Mouse (Mus musculus) heart, embryonic 12.5 days (tissue): ENCODE data around the gene Olfr971. TPM values are rescaled to one million over a fixed set of nuclear protein-coding genes. Genes with fewer than 3 reads are reported as not detected.
"Not testable (repeated sequence)": the region's sequence is repeated elsewhere in the genome, so short reads cannot be mapped to it uniquely, and the experiment has no call there.

ENCODE experiments used
- ATAC-seq: fragments of 200-750 bp; cut with Nextera tagmentation; 2 replicates; pipeline ENCODE4 v1.8.0; 2017; ENCODE audit warnings: moderate TSS enrichment, moderate library complexity; ENCODE audit not compliant: insufficient number of reproducible peaks, low FRiP score
- H3K27ac ChIP-seq: fragments of 300-500 bp; sonication (generic); 2 replicates; pipeline ENCODE4 v1.5.1; 2016; ENCODE audit warnings: mild to moderate bottlenecking, moderate library complexity; ENCODE audit not compliant: poor library complexity, severe bottlenecking
- H3K27me3 ChIP-seq: fragments of 300-500 bp; sonication (generic); replicated peaks from 2 replicates; pipeline ENCODE4 v1.6.1; 2016; ENCODE audit warnings: mild to moderate bottlenecking, moderate library complexity
- H3K36me3 ChIP-seq: fragments of 300-500 bp; sonication (generic); 2 replicates; pipeline ENCODE4 v1.6.1; 2016; ENCODE audit warnings: mild to moderate bottlenecking, moderate library complexity
- H3K4me1 ChIP-seq: fragments of 300-500 bp; sonication (generic); replicated peaks from 2 replicates; pipeline ENCODE4 v1.6.1; 2016; ENCODE audit warnings: mild to moderate bottlenecking
- H3K4me2 ChIP-seq: fragments of 300-500 bp; sonication (generic); 2 replicates; pipeline ENCODE4 v1.6.1; 2016; ENCODE audit warnings: mild to moderate bottlenecking, moderate library complexity
- H3K4me3 ChIP-seq: fragments of 300-500 bp; sonication (generic); 2 replicates; pipeline ENCODE4 v1.5.1; 2016; ENCODE audit warnings: mild to moderate bottlenecking
- H3K9ac ChIP-seq: fragments of 300-500 bp; sonication (generic); 2 replicates; pipeline ENCODE4 v1.6.1; 2016; ENCODE audit warnings: mild to moderate bottlenecking, moderate library complexity
- H3K9me3 ChIP-seq: fragments of 300-500 bp; sonication (generic); replicated peaks from 2 replicates; pipeline ENCODE4 v1.6.1; 2016; ENCODE audit warnings: mild to moderate bottlenecking, moderate library complexity
- WGBS: fragments of 180-500 bp; shearing (Covaris S2); methylation state at CpG from one replicate; pipeline ENCODE4 v1.1.7; 2016; 5-methylcytosine and 5-hydroxymethylcytosine counted together
- polyA plus RNA-seq: library from polyadenylated mRNA; unstranded; fragments of >200 nt; fragmentation: Nextera tagmentation; extraction: Ambion mirVana; gene quantifications from 2 replicates; pipeline ENCODE4 v1.2.1, GENCODE M21; 2016

Gene Olfr971
- not detected in 2 replicates for polyA plus RNA-seq

GRCm38 (mm10) chr9:39836576-39836975 is at the start of gene Olfr971:
TSS of gene Olfr971 (plus strand) at chr9:39836876.
- H3K4me3 ChIP-seq, H3K36me3 ChIP-seq, H3K27me3 ChIP-seq, H3K27ac ChIP-seq, H3K4me2 ChIP-seq, H3K9ac ChIP-seq, ATAC-seq, H3K9me3 ChIP-seq, H3K4me1 ChIP-seq: not testable (repeated sequence)
- WGBS = 77% methylated on average over 2 of the region's 2 CpGs

- no peak within 1 kb of the TSS for H3K4me2 ChIP-seq
- WGBS = 65% methylated on average over 2 of the region's 2 CpGs
- no peak within 1 kb of the TSS for H3K4me3 ChIP-seq
- H3K9ac ChIP-seq = no peak within 1 kb of the TSS
- H3K27me3 ChIP-seq = no peaks in the 10 kb centered on the region
- H3K27ac ChIP-seq = no peak within 1 kb of the TSS
- no peak for ATAC-seq
- no peaks in the 10 kb centered on the region for H3K9me3 ChIP-seq
- no peaks in the 10 kb centered on the region for H3K4me1 ChIP-seq
- no peaks in the 10 kb centered on the region for H3K36me3 ChIP-seq
Measured at GRCm38 (mm10) chr9:39790558-39790957, 46.1 kb upstream of the Olfr971 start, which contains the start of gene Olfr969. TSS of gene Olfr969 (plus strand) at chr9:39790945.

GRCm38 (mm10) chr9:39808560-39808959 is 28.1 kb upstream of the Olfr971 start, which contains the start of gene Olfr970:
TSS of gene Olfr970 (plus strand) at chr9:39808860.
- H3K36me3 ChIP-seq = no peaks in the 10 kb centered on the region
- H3K4me3 ChIP-seq = no peak within 1 kb of the TSS
- no peaks in the 10 kb centered on the region for H3K9me3 ChIP-seq
- H3K9ac ChIP-seq = no peak within 1 kb of the TSS
- no peak within 1 kb of the TSS for H3K4me2 ChIP-seq
- 67% methylated on average over 4 of the region's 4 CpGs for WGBS
- ATAC-seq = no peak
- no peaks in the 10 kb centered on the region for H3K27me3 ChIP-seq
- H3K4me1 ChIP-seq = no peaks in the 10 kb centered on the region
- no peak within 1 kb of the TSS for H3K27ac ChIP-seq

- Histone ChIP-seq H3K4me1 (no peaks in the 10 kb centered on the region), H3K27ac (no peak within 1 kb of the TSS), H3K27me3 (no peaks in the 10 kb centered on the region), H3K9me3 (0 out of 2 replicates have a peak, but pooled peaks cover 7% of the 10 kb centered on the region), H3K4me2 (no peak within 1 kb of the TSS), H3K36me3 (no peaks in the 10 kb centered on the region), H3K4me3 (no peak within 1 kb of the TSS), H3K9ac (no peak within 1 kb of the TSS)
- 54% methylated on average over 2 of the region's 2 CpGs for WGBS
- ATAC-seq = no peak
Measured at GRCm38 (mm10) chr9:39866122-39866521, 29.4 kb downstream of the Olfr971 start, which contains the start of gene Olfr972. TSS of gene Olfr972 (plus strand) at chr9:39866422.

GRCm38 (mm10) chr9:39871986-39872385 is 35.3 kb downstream of the Olfr971 start:
- H3K4me2 ChIP-seq, H3K4me3 ChIP-seq, ATAC-seq, H3K4me1 ChIP-seq, H3K36me3 ChIP-seq, H3K27me3 ChIP-seq, H3K27ac ChIP-seq, H3K9me3 ChIP-seq, H3K9ac ChIP-seq: not testable (repeated sequence)
- WGBS = 74% methylated on average over 1 of the region's 1 CpGs

GRCm38 (mm10) chr9:39877541-39878396 is 41.1 kb downstream of the Olfr971 start:
- no CpG with 5 or more reads among the region's 4 CpGs for WGBS
- H3K4me3 ChIP-seq, ATAC-seq, H3K9ac ChIP-seq, H3K4me2 ChIP-seq, H3K27me3 ChIP-seq, H3K36me3 ChIP-seq, H3K9me3 ChIP-seq, H3K4me1 ChIP-seq, H3K27ac ChIP-seq: not testable (repeated sequence)

Other genes starting within 250 kb of the Olfr971 start
- 11.0 and 11.4 TPM in 2 replicates for gene AW551984, start 232.5 kb upstream of the Olfr971 start, polyA plus RNA-seq
- gene Olfr148, start 226.2 kb upstream of the Olfr971 start, polyA plus RNA-seq = not detected in 2 replicates
- gene Olfr960, start 215.5 kb upstream of the Olfr971 start, polyA plus RNA-seq = not detected in 2 replicates
- not detected in 2 replicates for gene Olfr961, start 191.8 kb upstream of the Olfr971 start, polyA plus RNA-seq
- gene Olfr963, start 169.7 kb upstream of the Olfr971 start, polyA plus RNA-seq = not detected in 2 replicates
- gene Olfr149, start 129.8 kb upstream of the Olfr971 start, polyA plus RNA-seq = not detected in 2 replicates
- not detected in 2 replicates for gene Olfr965, start 125.5 kb upstream of the Olfr971 start, polyA plus RNA-seq
- gene Olfr150, start 105.9 kb upstream of the Olfr971 start, polyA plus RNA-seq = not detected in 2 replicates
- gene Olfr967, start 90.6 kb upstream of the Olfr971 start, polyA plus RNA-seq = not detected in 2 replicates
- not detected in 2 replicates for gene Olfr968, start 53.6 kb upstream of the Olfr971 start, polyA plus RNA-seq
- not detected in 2 replicates for gene Olfr969, start 45.9 kb upstream of the Olfr971 start, polyA plus RNA-seq
- not detected in 2 replicates for gene Olfr970, start 28.0 kb upstream of the Olfr971 start, polyA plus RNA-seq
- not detected in 2 replicates for gene Olfr972, start 29.5 kb downstream of the Olfr971 start, polyA plus RNA-seq
- not detected in 2 replicates for gene Olfr229, start 70.5 kb downstream of the Olfr971 start, polyA plus RNA-seq
- not detected in 2 replicates for gene Olfr974, start 100.6 kb downstream of the Olfr971 start, polyA plus RNA-seq
- not detected in 2 replicates for gene Olfr975, start 115.2 kb downstream of the Olfr971 start, polyA plus RNA-seq
- not detected in 2 replicates for gene Olfr976, start 124.3 kb downstream of the Olfr971 start, polyA plus RNA-seq
- not detected in 2 replicates for gene Olfr978, start 155.2 kb downstream of the Olfr971 start, polyA plus RNA-seq
- gene Olfr979, start 166.6 kb downstream of the Olfr971 start, polyA plus RNA-seq = not detected in 2 replicates
- gene Olfr980, start 172.7 kb downstream of the Olfr971 start, polyA plus RNA-seq = not detected in 2 replicates
- not detected in 2 replicates for gene Olfr981, start 184.6 kb downstream of the Olfr971 start, polyA plus RNA-seq
- gene Olfr982, start 237.0 kb downstream of the Olfr971 start, polyA plus RNA-seq = not detected in 2 replicates